Mouse (Mus musculus): ENCODE measurements around the gene Foxl1. TPM values are rescaled to one million over a fixed set of nuclear protein-coding genes. Genes with fewer than 3 reads are reported as not detected.

Gene Foxl1
- total RNA-seq, 2 experiments from 2014 or later: 0.21 TPM; not detected in 1

GRCm38 (mm10) chr8:121104049-121104818 lies 23.5 kb upstream of the Foxl1 start:
- intact Hi-C loops (cut with DNase I): no loop called here
- H3K4me3 ChIP-seq: no peak overlapping the region
- peak; percentile 60 to 77 for DNase-seq (ENCODE audit: extremely low spot score in 1 of 2, low spot score in 2 of 2)
- H3K27ac ChIP-seq: no peak overlapping the region
- peak; percentile 98 for TF ChIP-seq CTCF (IDR thresholded peaks at IDR 0.05)

- peak; percentile 99 for DNase-seq (ENCODE audit: extremely low spot score in 1 of 2, low spot score in 2 of 2)
- TF ChIP-seq CTCF (IDR thresholded peaks at IDR 0.05): peak; percentile 5; the same call in 1 of the 2 replicates
- intact Hi-C loops (cut with DNase I): no loop called here
- Histone ChIP-seq H3K4me3 (peak within 1 kb of the TSS; percentile 92), H3K27ac (peak within 1 kb of the TSS; percentile 91)
These were observed 19.8 kb upstream of the Foxl1 start, which contains the start of gene Mthfsd for GRCm38 (mm10) chr8:121107668-121108656. Gene Mthfsd (minus strand): TSS chr8:121108392.

- DNase-seq (ENCODE audit: extremely low spot score in 1 of 2, low spot score in 2 of 2): no peak
- H3K4me3 ChIP-seq: peak overlapping the region; percentile 92
- intact Hi-C loops (cut with DNase I): no loop called here
- no peak for TF ChIP-seq CTCF (IDR thresholded peaks at IDR 0.05)
- peak overlapping the region; percentile 83 for H3K27ac ChIP-seq
These were observed 19.1 kb upstream of the Foxl1 start for GRCm38 (mm10) chr8:121108657-121109056.

- no peak for TF ChIP-seq CTCF (IDR thresholded peaks at IDR 0.05)
- no peak overlapping the region for H3K27ac ChIP-seq
- no peak overlapping the region for H3K4me3 ChIP-seq
These were observed 16.4 kb upstream of the Foxl1 start for GRCm38 (mm10) chr8:121111145-121111907.

GRCm38 (mm10) chr8:121113261-121113660 lies 14.5 kb upstream of the Foxl1 start:
- peak; percentile 94 to 99 for DNase-seq (ENCODE audit: extremely low spot score in 1 of 2, low spot score in 2 of 2)
- H3K27ac ChIP-seq: no peak overlapping the region
- no peak overlapping the region for H3K4me3 ChIP-seq
- intact Hi-C loops (cut with DNase I): loop anchor here (1.0 kb wide), 2 partner anchors 280 to 400 kb away; no protein-coding TSS in a partner anchor
- no peak; the same call in none of the 2 replicates for TF ChIP-seq CTCF (IDR thresholded peaks at IDR 0.05)

More at GRCm38 (mm10) chr8:121111145-121111907, 16.4 kb upstream of the Foxl1 start:
- no peak for DNase-seq (ENCODE audit: extremely low spot score in 1 of 2, low spot score in 2 of 2)
- intact Hi-C loops (cut with DNase I): no loop called here

- no peak for TF ChIP-seq CTCF (IDR thresholded peaks at IDR 0.05)
- Histone ChIP-seq H3K4me3 (no peak overlapping the region), H3K27ac (no peak overlapping the region)
- no peak for DNase-seq (ENCODE audit: extremely low spot score in 1 of 2, low spot score in 2 of 2)
- intact Hi-C loops (cut with DNase I): no loop called here
These were observed 12.6 kb upstream of the Foxl1 start for GRCm38 (mm10) chr8:121115136-121115535.

GRCm38 (mm10) chr8:121115948-121116347 lies 11.8 kb upstream of the Foxl1 start, which contains the start of gene Foxc2:
Gene Foxc2 (plus strand): TSS chr8:121116171.
- Histone ChIP-seq H3K27ac (no peak within 1 kb of the TSS), H3K4me3 (peak within 1 kb of the TSS; percentile 38)
- TF ChIP-seq CTCF (IDR thresholded peaks at IDR 0.05): no peak; the same call in 1 of the 2 replicates
- peak; percentile 41 to 46 for DNase-seq (ENCODE audit: extremely low spot score in 1 of 2, low spot score in 2 of 2)
- intact Hi-C loops (cut with DNase I): no loop called here

GRCm38 (mm10) chr8:121116591-121117185 lies 11.1 kb upstream of the Foxl1 start:
- TF ChIP-seq CTCF (IDR thresholded peaks at IDR 0.05): no peak
- no peak overlapping the region for H3K27ac ChIP-seq
- no peak for DNase-seq (ENCODE audit: extremely low spot score in 1 of 2, low spot score in 2 of 2)
- peak overlapping the region; percentile 38 for H3K4me3 ChIP-seq
- intact Hi-C loops (cut with DNase I): no loop called here

- no peak; the same call in 1 of the 2 replicates for TF ChIP-seq CTCF (IDR thresholded peaks at IDR 0.05)
- no peak for DNase-seq (ENCODE audit: extremely low spot score in 1 of 2, low spot score in 2 of 2)
- intact Hi-C loops (cut with DNase I): no loop called here
- H3K4me3 ChIP-seq: peak overlapping the region; percentile 38; the same call in 1 of the 2 replicates
- H3K27ac ChIP-seq: no peak overlapping the region
These were observed 10.5 kb upstream of the Foxl1 start for GRCm38 (mm10) chr8:121117186-121117651.

- TF ChIP-seq CTCF (IDR thresholded peaks at IDR 0.05): no peak
- Histone ChIP-seq H3K27ac (no peak overlapping the region), H3K4me3 (no peak overlapping the region)
- DNase-seq (ENCODE audit: extremely low spot score in 1 of 2, low spot score in 2 of 2): no peak
- intact Hi-C loops (cut with DNase I): loop anchor here (2.0 kb wide), 1 partner anchor 43 kb away; no protein-coding TSS in a partner anchor
These were observed 9.8 kb upstream of the Foxl1 start for GRCm38 (mm10) chr8:121117906-121118305.
